Mouse (Mus musculus) left cerebral cortex, postnatal 10 days (tissue): ENCODE results near the gene Zfp280c. TPM values are rescaled to one million over a fixed set of nuclear protein-coding genes. Genes with fewer than 3 reads are reported as not detected.

ENCODE experiments used
- DNase-seq, 2 experiments: peaks; one replicate each; pipeline ENCODE4 v3.0.0; 2021 to 2022; ENCODE audit warnings: low spot score in 2 of 2, mixed read lengths in 1 of 2; ENCODE audit errors: extremely low spot score in 1 of 2
- intact Hi-C: fragments of 180-260 bp; cut with DNase I; formaldehyde crosslinking; loops from one replicate; pipeline ENCODE4 v1.15.1; 2025
- microRNA-seq: library from miRNA; unstranded; fragments of <30 nt; microRNA quantifications from one replicate; pipeline ENCODE4 v1.2.0, GENCODE M21; 2022
- total RNA-seq, 2 experiments: library from RNA; stranded (reverse); gene quantifications; 2 replicates each; pipeline ENCODE4 v1.2.3; 2021

Gene Zfp280c
- total RNA-seq, 2 experiments from 2014 or later = 25.6 to 30.6 TPM

- no peak for DNase-seq
- intact Hi-C loops = no loop called here
Measured at GRCm38 (mm10) chrX:48513824-48514223, 80.5 kb downstream of the Zfp280c start.

GRCm38 (mm10) chrX:48513166-48513807 is 81.0 kb downstream of the Zfp280c start, which contains the start of gene Aifm1:
Gene Aifm1, minus strand, starts transcription at chrX:48513563.
- intact Hi-C loops = no loop called here
- peak; percentile 89 to 95 for DNase-seq

- DNase-seq = no peak
- intact Hi-C loops = no loop called here
Measured at GRCm38 (mm10) chrX:48493763-48494162, 100.5 kb downstream of the Zfp280c start.

Small RNA genes lying within 50 kb of the gene (microRNA-seq; reads per million reads assigned to microRNA genes)
- not detected for gene Gm27828

Other genes starting within 250 kb of the Zfp280c start
- gene Elf4, start 131.4 kb downstream of the Zfp280c start, total RNA-seq = 1 to 10 TPM in 1 of 2 experiments, under 1 TPM in 1; 0.93 to 1.0 TPM
- gene Aifm1, start 80.9 kb downstream of the Zfp280c start, total RNA-seq = 10 to 100 TPM; 24.5 to 24.7 TPM
- gene Rab33a, start 75.2 kb downstream of the Zfp280c start, total RNA-seq = 10 to 100 TPM; 26.4 to 28.2 TPM
- gene Slc25a14, start 28.9 kb upstream of the Zfp280c start, total RNA-seq = 10 to 100 TPM; 40.7 to 47.3 TPM
- not detected for gene Gpr119, start 80.0 kb upstream of the Zfp280c start, total RNA-seq
- gene Rbmx2, start 100.5 kb upstream of the Zfp280c start, total RNA-seq = 1 to 10 TPM; 4.9 to 7.9 TPM